Mouse (Mus musculus): ENCODE data around the gene Lama1.
A peak's percentile ranks its signal among the peaks of the same experiment; 100 is the strongest.

- TF ChIP-seq CTCF (IDR thresholded peaks at IDR 0.05; ENCODE audit: borderline replicate concordance, insufficient read depth, low read length) (peak; percentile 72; the same call in 1 of the 2 replicates), POLR2A (IDR thresholded peaks at IDR 0.05; ENCODE audit: low read depth, low read length) (no peak)
These were observed 172.9 kb downstream of the Lama1 start for GRCm38 (mm10) chr17:67869731-67870601.
